Mouse (Mus musculus) left cerebral cortex, postnatal 4 days (tissue): ENCODE results near the gene Olfr1093. TPM values are rescaled to one million over a fixed set of nuclear protein-coding genes. Genes with fewer than 3 reads are reported as not detected.

Experiments
- DNase-seq: peaks from one replicate; pipeline ENCODE4 v3.0.0-alpha.2; 2022
- intact Hi-C: fragments of 180-260 bp; cut with DNase I; formaldehyde crosslinking; loops from one replicate; pipeline ENCODE4 v1.15.1; 2025
- total RNA-seq, 2 experiments: library from RNA; stranded (reverse); gene quantifications; 2 replicates each; pipeline ENCODE4 v1.2.3; 2021

The Olfr1093 gene
- total RNA-seq = not detected

GRCm38 (mm10) chr2:86782179-86782578, at the start of gene Olfr1093:
Gene Olfr1093, plus strand, starts transcription at chr2:86782479.
- intact Hi-C loops = no loop called here

GRCm38 (mm10) chr2:86733601-86734000, 48.7 kb upstream of the Olfr1093 start, which contains the start of gene Olfr1089:
Gene Olfr1089, minus strand, starts transcription at chr2:86733701.
- intact Hi-C loops = no loop called here
- DNase-seq = no peak

More at GRCm38 (mm10) chr2:86782179-86782578, at the start of gene Olfr1093:
- no peak for DNase-seq

- intact Hi-C loops = no loop called here
- DNase-seq = no peak
Measured at GRCm38 (mm10) chr2:86758893-86759292, 23.4 kb upstream of the Olfr1093 start, which contains the start of gene Olfr1090. Gene Olfr1090, minus strand, starts transcription at chr2:86758993.

GRCm38 (mm10) chr2:86761050-86761449, 21.2 kb upstream of the Olfr1093 start:
- intact Hi-C loops = no loop called here
- no peak for DNase-seq

GRCm38 (mm10) chr2:86809918-86810317, 27.6 kb downstream of the Olfr1093 start, which contains the start of gene Olfr141:
Gene Olfr141, minus strand, starts transcription at chr2:86810018.
- no peak for DNase-seq
- intact Hi-C loops = no loop called here

- intact Hi-C loops = no loop called here
- DNase-seq = no peak
Measured at GRCm38 (mm10) chr2:86824363-86824762, 42.1 kb downstream of the Olfr1093 start, which contains the start of gene Olfr1094. Gene Olfr1094, plus strand, starts transcription at chr2:86824663.

Other genes starting within 250 kb of the Olfr1093 start
- gene Olfr1079, start 240.0 kb upstream of the Olfr1093 start, total RNA-seq = not detected
- gene Olfr1080, start 224.2 kb upstream of the Olfr1093 start, total RNA-seq = not detected
- not detected for gene Olfr1082, start 183.5 kb upstream of the Olfr1093 start, total RNA-seq
- gene Olfr1084, start 142.8 kb upstream of the Olfr1093 start, total RNA-seq = not detected
- not detected for gene Olfr1085, start 120.5 kb upstream of the Olfr1093 start, total RNA-seq
- gene Olfr1086, start 102.4 kb upstream of the Olfr1093 start, total RNA-seq = not detected
- not detected for gene Olfr1087, start 84.1 kb upstream of the Olfr1093 start, total RNA-seq
- not detected for gene Olfr1089, start 48.8 kb upstream of the Olfr1093 start, total RNA-seq
- not detected for gene Olfr1090, start 23.5 kb upstream of the Olfr1093 start, total RNA-seq
- gene Olfr141, start 27.5 kb downstream of the Olfr1093 start, total RNA-seq = not detected
- not detected for gene Olfr1094, start 42.2 kb downstream of the Olfr1093 start, total RNA-seq
- not detected for gene Olfr1095, start 69.2 kb downstream of the Olfr1093 start, total RNA-seq
- gene Gm13723, start 92.3 kb downstream of the Olfr1093 start, total RNA-seq = not detected
- gene Olfr1097, start 109.7 kb downstream of the Olfr1093 start, total RNA-seq = not detected
- gene Olfr1098, start 142.1 kb downstream of the Olfr1093 start, total RNA-seq = not detected
- not detected for gene Olfr1099, start 178.2 kb downstream of the Olfr1093 start, total RNA-seq
- gene Olfr1100, start 197.5 kb downstream of the Olfr1093 start, total RNA-seq = not detected
- not detected for gene Olfr1101, start 208.7 kb downstream of the Olfr1093 start, total RNA-seq
- not detected for gene Olfr1102, start 215.9 kb downstream of the Olfr1093 start, total RNA-seq
- gene Olfr1104, start 244.6 kb downstream of the Olfr1093 start, total RNA-seq = not detected